Mouse (Mus musculus): ENCODE results near the gene Paqr9. TPM values are rescaled to one million over a fixed set of nuclear protein-coding genes. Genes with fewer than 3 reads are reported as not detected.

Gene Paqr9
- polyA plus RNA-seq, 1 experiment from 2014 or later: 0.07 TPM

GRCm38 (mm10) chr9:95552175-95552705 is 7.2 kb upstream of the Paqr9 start:
- WGBS: 77% methylated on average over 10 of the region's 10 CpGs
- Histone ChIP-seq H3K4me3 (no peak overlapping the region), H3K36me3 (replicated peaks) (no peaks in the 10 kb centered on the region), H3K27me3 (ENCODE audit: poor library complexity, severe bottlenecking) (peaks cover 32% of the 10 kb centered on the region), H3K4me1 (no peaks in the 10 kb centered on the region), H3K9me3 (no peaks in the 10 kb centered on the region), H3K27ac (no peak overlapping the region)
- no peak for DNase-seq (ENCODE audit: extremely low spot score, low spot score)

GRCm38 (mm10) chr9:95554231-95555221 is 4.9 kb upstream of the Paqr9 start:
- Histone ChIP-seq H3K4me1 (peaks cover 8% of the 10 kb centered on the region), H3K27ac (no peak overlapping the region), H3K36me3 (replicated peaks) (no peaks in the 10 kb centered on the region), H3K27me3 (ENCODE audit: poor library complexity, severe bottlenecking) (peaks cover 54% of the 10 kb centered on the region), H3K4me3 (no peak overlapping the region), H3K9me3 (no peaks in the 10 kb centered on the region)
- 85% methylated on average over 18 of the region's 18 CpGs for WGBS
- no peak for DNase-seq (ENCODE audit: extremely low spot score, low spot score)

GRCm38 (mm10) chr9:95555233-95555740 is 4.2 kb upstream of the Paqr9 start:
- H3K36me3 ChIP-seq (replicated peaks): no peaks in the 10 kb centered on the region
- DNase-seq (ENCODE audit: extremely low spot score, low spot score): no peak
- H3K4me1 ChIP-seq: peaks cover 15% of the 10 kb centered on the region
- H3K27ac ChIP-seq: no peak overlapping the region
- peaks cover 62% of the 10 kb centered on the region for H3K27me3 ChIP-seq (ENCODE audit: poor library complexity, severe bottlenecking)
- no peak overlapping the region for H3K4me3 ChIP-seq
- H3K9me3 ChIP-seq: no peaks in the 10 kb centered on the region
- 64% methylated on average over 5 of the region's 5 CpGs for WGBS

- H3K4me1 ChIP-seq: peaks cover 20% of the 10 kb centered on the region
- H3K27ac ChIP-seq: no peak overlapping the region
- no peaks in the 10 kb centered on the region for H3K36me3 ChIP-seq (replicated peaks)
- no peak overlapping the region for H3K4me3 ChIP-seq
- DNase-seq (ENCODE audit: extremely low spot score, low spot score): no peak
- H3K27me3 ChIP-seq (ENCODE audit: poor library complexity, severe bottlenecking): peaks cover 70% of the 10 kb centered on the region
- WGBS: 89% methylated on average over 4 of the region's 4 CpGs
- H3K9me3 ChIP-seq: no peaks in the 10 kb centered on the region
Observed at GRCm38 (mm10) chr9:95556067-95556512, 3.4 kb upstream of the Paqr9 start.

GRCm38 (mm10) chr9:95557722-95558121 is 1.7 kb upstream of the Paqr9 start:
- Histone ChIP-seq H3K27me3 (ENCODE audit: poor library complexity, severe bottlenecking) (peaks cover 84% of the 10 kb centered on the region), H3K9me3 (no peaks in the 10 kb centered on the region), H3K4me1 (peaks cover 20% of the 10 kb centered on the region), H3K36me3 (replicated peaks) (no peaks in the 10 kb centered on the region), H3K4me3 (no peak overlapping the region), H3K27ac (no peak overlapping the region)
- WGBS: 70% methylated on average over 6 of the region's 6 CpGs
- DNase-seq (ENCODE audit: extremely low spot score, low spot score): no peak

GRCm38 (mm10) chr9:95558726-95559058 is 765 bp upstream of the Paqr9 start:
- Histone ChIP-seq H3K9me3 (no peaks in the 10 kb centered on the region), H3K36me3 (replicated peaks) (no peaks in the 10 kb centered on the region), H3K4me1 (peaks cover 20% of the 10 kb centered on the region), H3K27me3 (ENCODE audit: poor library complexity, severe bottlenecking) (peaks cover 90% of the 10 kb centered on the region), H3K4me3 (peak overlapping the region; percentile 71), H3K27ac (no peak overlapping the region)
- peak; percentile 22 for DNase-seq (ENCODE audit: extremely low spot score, low spot score)
- WGBS: 10% methylated on average over 11 of the region's 11 CpGs

- 17% methylated on average over 78 of the region's 78 CpGs for WGBS
- H3K4me1 ChIP-seq: peaks cover 20% of the 10 kb centered on the region
- no peaks in the 10 kb centered on the region for H3K9me3 ChIP-seq
- peak overlapping the region; percentile 71 for H3K4me3 ChIP-seq
- DNase-seq (ENCODE audit: extremely low spot score, low spot score): peak; percentile 45
- H3K36me3 ChIP-seq (replicated peaks): no peaks in the 10 kb centered on the region
- H3K27me3 ChIP-seq (ENCODE audit: poor library complexity, severe bottlenecking): peaks cover 98% of the 10 kb centered on the region
- H3K27ac ChIP-seq: peak overlapping the region; percentile 79
Observed at GRCm38 (mm10) chr9:95559936-95560735, 679 bp downstream of the Paqr9 start.

- Histone ChIP-seq H3K36me3 (replicated peaks) (no peaks in the 10 kb centered on the region), H3K4me3 (no peak overlapping the region), H3K27ac (no peak overlapping the region), H3K27me3 (ENCODE audit: poor library complexity, severe bottlenecking) (peaks cover 63% of the 10 kb centered on the region), H3K4me1 (peaks cover 22% of the 10 kb centered on the region), H3K9me3 (no peaks in the 10 kb centered on the region)
- no peak for DNase-seq (ENCODE audit: extremely low spot score, low spot score)
- WGBS: 86% methylated on average over 4 of the region's 4 CpGs
Observed at GRCm38 (mm10) chr9:95564047-95564446, 4.6 kb downstream of the Paqr9 start.

GRCm38 (mm10) chr9:95566394-95566793 is 6.9 kb downstream of the Paqr9 start:
- Histone ChIP-seq H3K27ac (no peak overlapping the region), H3K4me1 (peaks cover 5% of the 10 kb centered on the region), H3K4me3 (no peak overlapping the region), H3K27me3 (ENCODE audit: poor library complexity, severe bottlenecking) (peaks cover 40% of the 10 kb centered on the region), H3K36me3 (replicated peaks) (no peaks in the 10 kb centered on the region), H3K9me3 (no peaks in the 10 kb centered on the region)
- 89% methylated on average over 10 of the region's 10 CpGs for WGBS
- no peak for DNase-seq (ENCODE audit: extremely low spot score, low spot score)

- DNase-seq (ENCODE audit: extremely low spot score, low spot score): no peak
- no peak overlapping the region for H3K27ac ChIP-seq
- WGBS: 71% methylated on average over 5 of the region's 5 CpGs
Observed at GRCm38 (mm10) chr9:95566931-95567330, 7.5 kb downstream of the Paqr9 start.

GRCm38 (mm10) chr9:95569249-95569648 is 9.8 kb downstream of the Paqr9 start:
- no peaks in the 10 kb centered on the region for H3K9me3 ChIP-seq
- peaks cover 12% of the 10 kb centered on the region; the same call in 1 of the 2 replicates for H3K27me3 ChIP-seq (ENCODE audit: poor library complexity, severe bottlenecking)
- H3K4me1 ChIP-seq: peaks cover 5% of the 10 kb centered on the region
- no peak for DNase-seq (ENCODE audit: extremely low spot score, low spot score)
- no peak overlapping the region for H3K27ac ChIP-seq
- 94% methylated on average over 5 of the region's 5 CpGs for WGBS
- no peak overlapping the region for H3K4me3 ChIP-seq
- no peaks in the 10 kb centered on the region for H3K36me3 ChIP-seq (replicated peaks)

More at GRCm38 (mm10) chr9:95566931-95567330, 7.5 kb downstream of the Paqr9 start:
- Histone ChIP-seq H3K4me3 (no peak overlapping the region), H3K4me1 (peaks cover 5% of the 10 kb centered on the region), H3K9me3 (no peaks in the 10 kb centered on the region), H3K36me3 (replicated peaks) (no peaks in the 10 kb centered on the region), H3K27me3 (ENCODE audit: poor library complexity, severe bottlenecking) (peaks cover 35% of the 10 kb centered on the region)

- no peak overlapping the region for H3K27ac ChIP-seq
- H3K27me3 ChIP-seq (ENCODE audit: poor library complexity, severe bottlenecking): peaks cover 6% of the 10 kb centered on the region; the same call in 1 of the 2 replicates
- WGBS: 88% methylated on average over 5 of the region's 5 CpGs
Observed at GRCm38 (mm10) chr9:95569966-95570365, 10.5 kb downstream of the Paqr9 start.

More at GRCm38 (mm10) chr9:95569966-95570365, 10.5 kb downstream of the Paqr9 start:
- no peak overlapping the region for H3K4me3 ChIP-seq
- no peak for DNase-seq (ENCODE audit: extremely low spot score, low spot score)
- H3K9me3 ChIP-seq: no peaks in the 10 kb centered on the region
- peaks cover 5% of the 10 kb centered on the region for H3K4me1 ChIP-seq
- H3K36me3 ChIP-seq (replicated peaks): no peaks in the 10 kb centered on the region
